Mouse (Mus musculus) E14TG2a.4 (cell line): ENCODE measurements around the gene Irx3.

ENCODE experiments used
- CTCF ChIP-seq: conservative IDR thresholded peaks from 2 replicates; pipeline ENCODE4 v1.5.1; 2014; ENCODE audit warnings: low read length
- NANOG ChIP-seq: IDR thresholded peaks from 2 replicates; pipeline ENCODE4 v1.6.1; 2014; ENCODE audit warnings: borderline replicate concordance, low read length, mixed read lengths
- POU5F1 ChIP-seq: IDR thresholded peaks from 2 replicates; pipeline ENCODE4 v1.6.1; 2014; ENCODE audit warnings: low read length, borderline replicate concordance

GRCm38 (mm10) chr8:91819778-91820177, 17.9 kb upstream of the Irx3 start:
- TF ChIP-seq CTCF = no peak
- TF ChIP-seq POU5F1 = no peak
- no peak for TF ChIP-seq NANOG
